Mouse (Mus musculus): ENCODE measurements around the gene Nt5dc1.

Gene Nt5dc1

DNA sequence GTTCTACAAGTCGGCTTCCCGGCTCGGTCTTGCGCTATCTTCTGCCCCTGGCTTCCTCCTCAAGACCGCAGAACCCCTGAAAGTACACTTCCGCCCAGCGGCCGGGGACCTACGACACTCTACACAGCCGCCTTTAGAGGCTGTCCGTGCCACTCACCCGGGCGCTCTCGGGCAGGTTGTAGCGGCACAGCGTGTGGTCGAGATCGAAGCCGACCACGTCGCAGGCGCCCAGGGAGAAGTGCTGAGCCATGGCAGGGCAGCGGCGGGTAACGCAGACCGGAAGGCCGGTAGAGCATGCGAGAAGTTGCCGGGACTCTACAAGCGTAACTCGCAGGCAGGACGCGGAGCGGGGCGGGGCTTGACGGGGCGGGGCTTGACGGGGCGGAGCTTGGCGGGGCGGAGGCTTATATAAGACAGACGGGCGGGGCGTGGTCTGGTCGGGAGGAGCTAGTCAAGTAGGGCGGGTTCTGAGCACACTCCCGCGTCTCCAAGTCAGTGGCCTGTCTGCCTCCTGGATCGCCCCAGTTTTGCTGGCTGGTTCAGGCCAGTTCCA is at the start of gene Nt5dc1:
Gene Nt5dc1, minus strand, starts transcription at position 349 of the 553 bp plus-strand sequence.
- 1% methylated on average over 49 of the region's 49 CpGs for WGBS

DNA sequence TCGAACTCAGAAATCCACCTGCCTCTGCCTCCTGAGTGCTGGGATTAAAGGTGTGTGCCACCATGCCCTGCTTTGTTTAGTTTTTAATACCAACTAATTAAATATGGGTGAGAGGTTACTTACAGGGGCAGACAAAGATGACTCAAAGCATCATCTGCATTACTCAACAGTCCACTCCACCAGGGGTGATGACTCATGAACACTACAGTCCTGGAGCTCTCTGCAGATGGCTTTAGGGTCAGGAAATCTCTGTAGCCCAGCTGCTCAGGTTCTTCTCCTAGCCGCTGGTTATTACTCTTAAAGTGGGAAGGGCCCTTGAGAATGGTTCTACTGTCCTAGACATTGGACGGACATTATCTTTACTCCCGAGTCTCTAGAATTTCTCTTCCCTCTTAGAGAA is 46.0 kb upstream of the Nt5dc1 start:
- 90% methylated on average over 4 of the region's 4 CpGs for WGBS

DNA sequence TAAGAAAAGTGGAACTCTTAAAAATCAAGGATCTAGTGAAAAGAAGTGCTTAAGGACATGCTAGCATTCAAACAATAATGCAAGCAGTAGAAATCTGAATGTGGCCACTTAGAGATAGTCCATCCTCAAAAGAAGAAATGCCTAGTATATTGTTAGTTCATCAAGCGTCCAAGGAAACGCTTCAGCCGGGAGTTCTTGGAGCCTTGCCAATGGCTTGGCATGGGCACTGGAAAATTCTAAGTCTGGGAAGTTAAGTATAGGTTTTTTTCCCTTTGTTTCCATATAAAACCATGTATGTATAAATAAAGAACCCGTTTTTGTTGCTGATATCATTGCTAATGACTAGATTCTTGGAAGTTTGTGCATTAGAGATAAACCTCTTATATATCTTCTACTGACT is 43.1 kb upstream of the Nt5dc1 start:
- 20% methylated on average over 4 of the region's 4 CpGs for WGBS

DNA sequence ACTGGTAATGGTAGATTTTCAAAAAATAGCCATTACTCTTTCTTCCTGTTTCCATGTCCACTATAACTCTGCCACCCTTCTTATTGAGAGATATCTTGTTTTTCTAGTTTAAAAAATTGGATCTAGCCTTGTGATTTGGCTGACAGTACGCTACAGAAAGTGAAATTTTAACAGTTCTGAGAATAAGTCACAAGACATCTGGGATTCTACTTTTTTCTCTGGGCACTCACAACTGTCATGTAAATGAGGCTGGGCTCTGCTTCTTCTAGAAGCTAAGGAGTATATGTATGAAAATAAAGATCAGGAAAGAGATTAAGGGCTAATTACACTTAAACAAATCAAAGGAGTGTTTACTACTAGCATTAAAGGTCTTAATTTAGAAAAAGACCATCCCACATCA is 31.1 kb upstream of the Nt5dc1 start:
- 47% methylated on average over 1 of the region's 1 CpGs for WGBS

DNA sequence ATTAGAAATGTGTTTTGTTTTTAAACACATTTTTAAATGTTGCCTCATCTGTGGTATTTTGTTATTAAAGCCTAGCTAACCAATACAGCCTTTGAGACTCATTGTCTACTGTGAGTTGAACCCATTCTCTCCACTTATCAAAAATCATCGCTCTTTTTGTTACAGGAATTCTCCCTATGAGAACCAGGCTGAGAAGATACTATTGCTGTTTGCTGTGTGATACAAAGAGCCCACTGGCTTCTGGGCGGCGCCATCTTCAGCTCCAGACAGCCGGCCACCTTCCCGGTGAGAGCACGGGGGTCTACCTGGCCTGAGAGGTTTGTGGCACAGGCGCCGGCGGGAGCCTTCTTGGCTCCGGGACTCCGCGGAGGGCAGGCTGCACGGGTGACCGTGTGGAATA is 15.8 kb upstream of the Nt5dc1 start:
- WGBS, result 98% methylated on average over 6 of the region's 14 CpGs

DNA sequence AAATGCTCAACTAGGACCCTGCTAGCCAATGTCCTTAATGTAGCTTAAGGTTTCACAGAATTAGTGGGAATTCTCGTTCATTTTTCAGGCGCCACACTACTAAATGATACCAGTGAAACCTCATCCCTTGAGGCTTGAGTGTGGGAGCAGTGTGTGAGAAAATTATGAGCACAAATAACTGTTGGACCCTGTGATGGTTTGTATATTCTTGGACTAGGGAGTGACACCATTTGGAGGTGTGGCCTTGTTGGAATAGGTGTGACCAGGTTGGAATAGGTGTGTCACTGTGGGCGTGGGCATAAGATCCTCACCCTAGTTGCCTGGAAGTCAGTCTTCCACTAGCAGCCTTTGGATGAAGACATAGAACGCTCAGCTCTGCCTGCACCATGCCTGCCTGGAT is 442 bp upstream of the Nt5dc1 start:
- 64% methylated on average over 4 of the region's 4 CpGs for WGBS

DNA sequence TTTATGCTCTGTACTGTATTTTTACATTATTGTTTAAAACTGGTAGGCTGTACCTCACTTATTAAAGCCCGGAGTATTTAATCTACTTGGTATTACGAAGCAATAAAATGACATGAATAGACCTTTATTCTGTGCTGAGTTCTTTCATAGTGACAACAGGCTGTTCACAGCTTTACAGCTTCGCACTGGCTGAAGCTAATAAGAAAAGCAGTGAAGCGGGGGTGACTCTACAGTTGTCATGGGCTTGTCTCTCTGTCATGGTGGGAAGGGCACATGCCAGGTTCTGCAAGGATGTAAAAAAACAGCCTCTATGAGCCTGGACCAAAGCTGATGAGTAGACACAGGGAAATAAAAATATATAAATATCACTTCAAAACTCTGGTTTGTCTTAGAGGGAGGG is 21.4 kb downstream of the Nt5dc1 start:
- 74% methylated on average over 4 of the region's 4 CpGs for WGBS

DNA sequence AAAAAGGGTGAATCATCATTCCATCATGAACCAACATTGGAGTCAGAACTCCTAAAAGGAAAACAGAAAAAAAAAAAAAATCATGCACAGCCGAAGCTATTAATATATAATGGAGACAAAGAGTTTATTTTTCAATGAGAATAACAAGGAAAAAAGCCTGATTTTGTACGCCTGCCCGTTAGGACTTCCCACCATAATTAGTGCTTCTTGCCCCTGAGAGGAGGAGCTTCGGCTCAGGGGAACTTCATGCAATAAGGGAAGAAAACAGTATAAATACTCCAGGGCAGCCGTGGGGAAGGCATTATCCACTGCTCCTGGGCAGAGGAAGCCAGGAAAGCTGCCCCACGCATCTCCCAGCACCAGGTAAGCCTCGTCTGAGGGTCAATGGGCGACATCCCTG is 28.7 kb downstream of the Nt5dc1 start, which contains the start of gene Col10a1:
Gene Col10a1, plus strand, starts transcription at position 301 of the 400 bp plus-strand sequence.
- 71% methylated on average over 8 of the region's 8 CpGs for WGBS

DNA sequence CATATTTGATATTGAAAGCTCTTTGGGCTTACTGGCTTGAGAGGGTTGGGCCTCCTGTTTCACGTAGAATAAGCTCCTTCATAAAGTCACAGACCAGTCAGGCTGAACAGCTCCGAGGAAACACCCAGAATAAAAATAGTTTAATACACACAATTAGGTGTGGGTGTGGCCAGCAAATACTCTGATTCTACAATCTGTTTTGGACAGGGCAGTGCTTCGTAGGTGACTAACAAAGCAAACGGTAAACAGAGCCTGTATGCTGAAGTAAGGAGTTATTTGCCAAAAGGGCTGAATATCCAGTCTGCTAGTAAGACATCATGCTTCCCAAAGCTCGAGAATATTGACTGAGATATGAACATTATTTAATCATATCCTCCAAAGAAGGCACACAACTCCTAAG is 32.7 kb downstream of the Nt5dc1 start:
- 89% methylated on average over 5 of the region's 5 CpGs for WGBS

DNA sequence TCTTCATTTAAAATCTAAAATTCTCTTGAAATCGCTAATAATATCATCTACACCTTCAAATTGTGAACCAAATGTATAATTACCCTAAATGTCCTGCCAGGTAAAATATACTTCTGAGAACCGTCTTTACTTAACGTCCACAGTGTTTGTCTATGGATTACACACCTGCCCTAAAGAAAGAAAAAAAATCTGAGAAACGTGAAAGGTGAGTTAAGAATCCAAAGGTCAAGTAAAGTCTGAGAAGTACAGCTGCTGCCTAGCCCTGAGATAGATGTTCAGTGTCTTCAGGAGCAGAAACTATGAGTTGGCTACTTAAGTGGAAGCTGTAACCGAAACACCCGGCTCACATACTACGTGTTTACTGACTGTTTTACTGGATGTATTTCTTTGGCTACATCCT is 45.0 kb downstream of the Nt5dc1 start:
- WGBS, result 92% methylated on average over 7 of the region's 7 CpGs

DNA sequence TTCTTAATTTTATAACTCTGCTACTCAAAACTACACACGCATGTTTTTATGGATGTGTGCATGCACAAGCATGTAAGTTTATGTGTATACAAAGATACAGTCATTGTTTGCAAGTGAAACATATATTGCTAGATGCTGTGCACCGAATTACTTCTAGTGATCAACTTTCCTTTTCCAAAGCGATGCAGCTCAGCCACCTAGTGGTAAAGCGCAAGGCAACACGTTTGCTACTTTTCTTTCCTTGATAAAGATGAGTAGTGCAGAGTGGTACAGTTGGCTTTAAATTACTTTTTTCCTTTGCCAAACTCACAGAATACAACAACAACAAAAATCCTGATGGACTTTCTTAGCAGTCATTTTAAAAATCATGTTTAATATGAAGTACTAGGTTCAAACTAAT is 50.2 kb downstream of the Nt5dc1 start:
- 50% methylated on average over 5 of the region's 5 CpGs for WGBS

DNA sequence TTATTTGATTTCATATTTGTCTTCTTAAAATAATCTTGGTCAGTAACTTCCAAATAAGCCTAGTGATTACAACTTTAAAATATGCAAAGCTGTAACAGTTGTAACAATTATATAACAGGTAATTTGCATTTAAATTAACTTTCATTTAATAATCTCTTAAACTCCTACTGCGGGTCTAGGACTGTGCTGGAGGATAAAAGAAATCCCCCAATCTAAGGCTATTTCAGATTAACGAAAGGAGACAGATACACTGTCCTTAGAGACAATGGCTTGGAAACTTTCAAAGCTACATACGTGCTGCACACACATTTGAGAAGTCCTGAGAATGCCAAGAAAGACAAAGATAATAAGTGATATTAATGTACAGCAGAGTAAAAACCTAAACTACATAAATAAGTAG is 60.1 kb downstream of the Nt5dc1 start:
- WGBS, result 82% methylated on average over 3 of the region's 3 CpGs

DNA sequence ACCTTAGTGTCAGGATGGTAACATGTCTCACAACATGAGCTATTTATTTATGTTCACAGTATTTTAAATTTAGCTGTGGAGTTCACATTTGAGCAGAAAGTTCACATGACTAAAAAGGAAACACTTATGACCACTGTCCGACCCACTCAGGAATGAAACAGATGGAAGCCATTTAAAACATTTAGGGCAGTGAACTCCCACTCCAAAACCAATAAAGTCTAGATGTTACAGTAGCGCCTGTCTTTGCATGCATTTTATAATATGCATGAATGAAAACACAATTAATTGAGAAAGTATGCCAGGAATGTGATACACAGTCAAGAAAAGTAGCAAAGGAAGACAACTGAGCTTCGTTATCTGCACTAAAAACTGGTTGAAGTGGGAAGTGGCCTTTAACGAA is 66.2 kb downstream of the Nt5dc1 start:
- 74% methylated on average over 4 of the region's 4 CpGs for WGBS

DNA sequence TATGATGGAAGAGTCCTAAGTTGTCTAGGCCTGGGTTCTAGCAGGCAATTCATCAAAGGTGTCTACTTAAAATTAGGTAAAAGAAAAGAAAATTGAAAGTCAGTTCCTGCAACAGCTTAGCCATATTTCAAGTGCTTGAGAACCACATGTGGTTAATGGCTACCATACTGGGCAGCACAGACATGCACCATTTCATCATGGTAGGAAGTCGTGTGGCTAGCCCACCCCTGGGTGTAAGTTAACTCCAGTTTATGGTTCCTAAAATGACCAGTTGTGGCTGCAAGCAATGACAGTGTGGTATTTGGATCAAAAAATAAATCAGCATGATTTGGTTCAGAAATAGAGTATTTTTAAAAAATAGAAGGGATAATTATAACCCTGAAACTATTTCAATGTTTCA is 76.5 kb downstream of the Nt5dc1 start:
- 82% methylated on average over 1 of the region's 1 CpGs for WGBS

DNA sequence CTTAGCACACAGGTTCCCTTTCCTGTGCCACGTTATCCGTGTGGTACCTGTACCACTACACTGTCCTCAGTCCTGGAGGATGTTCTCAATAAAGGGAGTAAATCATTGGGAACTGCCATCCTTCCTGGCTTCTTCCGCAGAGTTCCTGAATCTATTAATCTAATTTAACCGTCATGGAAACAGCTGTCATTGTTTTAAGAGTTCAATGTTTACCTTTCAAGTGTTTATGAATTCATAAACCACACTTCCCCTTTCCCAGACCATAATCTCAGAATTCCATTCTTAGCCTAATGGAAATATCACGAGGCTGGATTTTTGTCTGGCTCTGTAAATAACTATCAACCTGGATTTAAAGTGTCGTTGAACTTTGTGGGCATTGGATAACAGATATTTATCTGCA is 77.3 kb downstream of the Nt5dc1 start:
- 81% methylated on average over 6 of the region's 6 CpGs for whole genome bisulfite sequencing

DNA sequence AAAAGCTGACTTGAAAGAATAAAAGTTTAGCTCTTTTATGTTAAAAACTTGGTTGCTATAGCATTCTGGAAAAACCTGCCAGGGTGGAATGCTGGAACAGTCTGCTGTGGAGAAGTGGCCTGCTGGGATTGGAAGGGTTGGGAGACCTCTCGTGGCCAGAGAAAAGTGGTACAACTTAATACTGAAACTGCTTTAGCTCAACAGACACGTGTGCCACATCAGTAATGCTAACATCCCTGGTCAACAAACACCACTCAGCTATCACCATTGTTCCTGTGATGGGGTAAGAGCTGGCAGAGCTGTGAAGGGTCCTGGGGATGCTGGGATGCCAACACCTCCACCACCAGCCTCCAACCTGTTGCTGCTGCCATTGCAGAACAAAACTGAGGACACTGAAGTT is 90.0 kb downstream of the Nt5dc1 start:
- WGBS, result 4% methylated on average over 2 of the region's 2 CpGs

DNA sequence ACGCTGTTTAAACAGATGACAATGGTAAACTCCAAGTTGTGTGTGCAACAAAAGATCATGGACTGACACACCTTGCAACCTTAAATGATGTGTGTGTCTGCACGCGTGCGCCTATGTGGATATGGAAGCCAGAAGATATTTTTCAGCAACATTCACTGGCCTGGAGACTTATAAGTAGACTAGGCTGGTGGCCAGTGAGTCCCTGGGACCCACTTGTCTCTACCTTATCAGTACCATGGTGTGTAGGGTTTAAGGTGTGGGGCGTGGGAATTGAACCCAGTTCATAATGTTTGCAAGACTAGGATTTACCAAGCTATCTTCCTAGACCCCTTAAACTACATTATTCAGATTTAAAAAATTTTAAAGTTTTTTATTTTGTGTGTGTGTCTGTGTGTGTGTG is 91.2 kb downstream of the Nt5dc1 start:
- WGBS, result 53% methylated on average over 5 of the region's 5 CpGs

DNA sequence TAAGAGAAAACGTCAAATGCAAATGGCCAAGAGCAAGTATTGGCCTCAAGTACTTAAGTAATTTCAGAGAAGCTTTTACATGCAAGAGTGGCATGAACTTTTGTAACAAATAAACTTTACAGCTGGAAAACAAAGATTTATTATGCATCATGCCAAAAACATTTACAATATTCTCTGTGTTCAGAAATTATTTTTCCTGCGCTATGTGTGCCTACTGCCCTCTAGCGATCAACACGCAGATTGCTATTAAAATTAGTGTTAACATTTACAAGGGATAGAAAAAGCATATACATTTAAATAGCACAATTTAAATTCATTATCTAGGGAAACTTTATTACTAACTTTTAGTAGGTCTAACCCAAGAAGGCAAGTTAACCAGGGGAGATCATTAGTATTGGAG is 91.7 kb downstream of the Nt5dc1 start:
- WGBS, result 13% methylated on average over 4 of the region's 4 CpGs

DNA sequence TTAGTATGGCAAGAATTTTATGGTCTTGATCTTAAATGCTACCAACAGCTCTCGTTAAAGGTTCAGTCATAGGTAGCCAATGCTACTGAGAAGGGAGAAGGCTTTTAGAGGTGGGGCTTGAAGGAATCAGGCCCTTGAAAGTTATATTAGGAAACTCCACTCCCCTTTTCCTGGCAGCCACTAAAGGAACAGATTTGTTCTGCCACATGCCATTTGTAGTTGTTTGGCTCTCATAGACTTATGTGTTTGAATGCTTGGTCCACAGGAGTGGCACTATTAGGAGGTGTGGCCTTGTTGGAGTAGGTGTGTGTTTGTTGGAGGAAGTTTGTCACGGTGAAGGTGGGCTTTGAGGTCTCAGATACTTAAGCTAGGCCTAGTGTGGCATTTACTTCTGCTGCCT is 97.5 kb downstream of the Nt5dc1 start:
- 86% methylated on average over 2 of the region's 2 CpGs for WGBS

DNA sequence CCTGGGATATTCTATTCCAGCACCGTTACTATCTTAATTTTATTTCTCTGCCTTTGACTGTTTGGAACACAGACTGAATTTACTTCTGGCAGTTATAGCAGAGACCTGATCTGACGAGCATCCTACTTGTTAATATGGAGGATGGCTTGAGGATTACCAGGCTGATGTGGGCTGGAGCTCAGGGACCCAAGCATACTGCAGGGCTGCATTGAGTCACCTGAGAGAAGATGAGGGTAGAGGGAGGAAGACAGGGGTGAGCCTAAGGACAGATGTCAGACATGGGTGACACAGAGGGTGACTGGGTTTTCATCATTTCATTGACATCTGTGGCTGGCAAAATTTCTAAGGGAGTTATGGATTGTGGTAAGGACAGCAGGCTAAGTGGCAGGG is 101.1 kb downstream of the Nt5dc1 start:
- 15% methylated on average over 2 of the region's 2 CpGs for WGBS

DNA sequence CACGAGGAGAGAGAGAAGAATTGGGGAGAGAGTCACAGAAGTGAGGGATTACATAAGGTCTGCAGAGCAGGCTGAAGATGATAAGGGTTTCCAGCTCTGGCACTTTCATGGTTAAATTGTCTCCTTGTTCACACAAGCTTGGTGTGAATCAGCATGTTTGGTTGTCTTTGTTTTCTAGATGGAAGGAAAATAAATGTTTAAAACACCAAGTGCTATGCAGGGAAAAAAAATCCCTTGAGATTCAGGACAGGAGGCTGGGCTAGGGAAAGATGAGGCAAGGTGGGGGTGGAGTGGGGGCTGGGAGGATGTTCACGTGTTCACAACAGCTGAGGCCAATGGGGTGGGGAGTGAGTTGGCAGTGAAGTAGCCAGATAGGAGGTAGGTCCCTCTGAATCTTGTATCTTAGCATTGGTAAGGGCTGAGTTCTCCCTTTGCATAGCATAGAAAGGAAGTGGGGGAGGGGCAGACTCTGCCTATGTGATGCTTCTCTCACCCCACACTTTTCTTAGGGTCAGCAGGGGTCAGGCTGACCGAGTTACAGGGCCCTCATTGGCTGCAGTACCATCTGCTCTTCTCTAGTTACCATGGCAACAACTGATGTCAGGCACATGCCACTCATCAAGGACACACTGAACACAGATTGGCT is 101.7 kb downstream of the Nt5dc1 start:
- WGBS, result 4% methylated on average over 3 of the region's 3 CpGs

DNA sequence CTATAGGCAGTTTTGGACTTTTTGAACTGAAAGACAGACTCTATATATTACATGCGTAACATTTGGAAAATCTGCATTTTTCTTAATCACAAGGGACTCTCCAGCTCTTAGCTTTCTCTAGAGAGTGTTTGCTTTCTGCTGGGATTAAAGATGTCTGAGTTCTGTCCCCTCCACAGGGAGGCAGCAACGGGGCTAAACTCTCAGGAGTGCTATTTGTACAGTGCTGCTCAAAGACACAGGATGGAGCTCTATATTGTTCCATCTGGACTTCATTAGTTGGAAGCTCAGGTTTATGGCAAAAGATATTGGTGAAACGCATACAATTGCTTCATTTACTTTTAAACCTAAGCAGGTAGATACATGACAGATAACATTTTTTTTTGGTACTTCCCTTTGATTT is 105.8 kb downstream of the Nt5dc1 start:
- 61% methylated on average over 3 of the region's 3 CpGs for WGBS

DNA sequence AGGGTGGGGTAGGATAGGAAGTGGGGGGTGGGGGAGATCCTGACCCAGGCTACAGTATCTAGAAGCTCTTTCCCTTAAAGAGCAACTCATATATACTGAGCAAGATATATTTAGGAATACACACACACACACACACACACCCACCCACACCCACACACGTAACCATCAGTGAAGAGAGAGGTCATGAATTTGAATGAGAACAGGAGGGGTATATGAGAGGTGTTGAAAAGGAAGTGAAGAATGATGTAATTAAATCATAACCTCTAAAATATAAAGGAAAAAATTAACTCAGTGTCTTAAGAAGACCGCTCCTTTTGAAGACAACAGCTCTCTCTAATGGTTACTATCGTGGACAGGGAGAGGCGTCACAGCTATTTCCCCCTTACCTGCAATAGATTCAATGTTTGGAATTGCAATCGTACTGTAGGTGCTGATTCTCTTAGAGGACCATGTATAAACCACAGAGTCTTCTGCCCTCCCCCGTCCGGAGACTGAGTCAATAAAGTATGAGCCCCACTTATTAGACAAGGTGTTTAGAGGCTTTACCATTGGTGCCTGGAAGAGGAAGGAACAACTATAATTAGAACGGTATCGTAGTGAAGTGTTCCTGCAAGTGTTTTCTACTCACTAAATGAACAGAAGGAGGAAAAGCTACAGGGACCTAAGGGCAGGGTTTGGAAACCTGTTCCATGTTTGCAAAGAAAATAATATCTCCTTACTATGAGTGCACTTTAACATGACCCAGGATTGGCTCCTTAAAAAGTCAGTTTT is 108.3 kb downstream of the Nt5dc1 start:
- 78% methylated on average over 9 of the region's 9 CpGs for WGBS

Measured in cerebral cortex, adult 2 months (tissue).